Mouse (Mus musculus) activated CD4-positive, CD25-positive, alpha-beta regulatory T cell (primary cell): Measurements from ENCODE around the gene Btbd35f16. TPM values are rescaled to one million over a fixed set of nuclear protein-coding genes. Genes with fewer than 3 reads are reported as not detected.

Experiments used
- polyA plus RNA-seq, 2 experiments: library from polyadenylated mRNA; unstranded; fragments of 100-300 nt; shearing (Covaris generic); gene quantifications; one replicate each; pipeline ENCODE4 v1.2.1; 2017

Btbd35f16 gene
- polyA plus RNA-seq: not detected

GRCm38 (mm10) chrX:3956902-3957301 lies at the start of gene Btbd35f16:
Gene Btbd35f16 (minus strand): TSS chrX:3957002.

Other genes with a start within 250 kb of the Btbd35f16 start
- not detected for gene Btbd35f10, start 204.1 kb downstream of the Btbd35f16 start, polyA plus RNA-seq
- gene Btbd35f3, start 80.7 kb upstream of the Btbd35f16 start, polyA plus RNA-seq: not detected
- not detected for gene Btbd35f28, start 239.6 kb upstream of the Btbd35f16 start, polyA plus RNA-seq